Mouse (Mus musculus) duodenum, adult 2 months (tissue): Measurements from ENCODE around the gene Atxn3. TPM values are rescaled to one million over a fixed set of nuclear protein-coding genes. Genes with fewer than 3 reads are reported as not detected.

Experiments used
- polyA plus RNA-seq: library from polyadenylated mRNA; depleted of rRNA; stranded (reverse); fragments of >200 nt; gene quantifications from 2 replicates; pipeline ENCODE4 v1.2.3, GENCODE M21; 2012; ENCODE audit warnings: low replicate concordance; rRNA removed

The Atxn3 gene
- polyA plus RNA-seq, result 0.45 and 0.58 TPM in 2 replicates

DNA sequence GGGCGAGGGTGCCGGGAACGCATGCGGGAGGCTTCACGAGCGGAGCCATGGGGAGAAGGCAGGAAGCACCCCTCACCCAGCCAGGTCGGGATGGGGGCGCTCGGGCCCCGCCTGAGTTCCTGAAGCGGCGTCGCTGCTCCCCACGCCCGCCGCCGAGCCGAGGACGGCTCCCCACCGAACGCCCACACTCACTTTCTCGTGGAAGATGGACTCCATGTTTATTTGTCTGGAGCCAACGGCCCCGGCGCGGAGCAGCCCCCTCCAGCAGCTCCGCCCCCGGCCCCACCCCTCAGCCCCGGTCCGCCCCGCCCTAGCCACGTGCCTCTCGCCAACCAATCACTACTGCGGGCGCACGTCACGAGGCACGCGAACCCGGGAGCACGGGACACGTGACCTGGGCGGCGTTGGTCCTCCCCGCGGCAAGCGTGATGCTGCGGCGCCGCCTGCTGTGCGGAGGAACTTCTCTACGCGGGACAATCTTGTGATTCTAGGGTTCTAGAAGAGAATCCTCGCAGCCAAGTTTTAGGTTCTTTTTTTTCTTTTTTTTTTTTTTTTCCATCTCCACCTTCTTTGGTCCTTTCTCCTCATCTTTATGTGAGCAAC is at the start of gene Atxn3:
Gene Atxn3 (minus strand): TSS at position 305 of the 603 bp plus-strand sequence.

DNA sequence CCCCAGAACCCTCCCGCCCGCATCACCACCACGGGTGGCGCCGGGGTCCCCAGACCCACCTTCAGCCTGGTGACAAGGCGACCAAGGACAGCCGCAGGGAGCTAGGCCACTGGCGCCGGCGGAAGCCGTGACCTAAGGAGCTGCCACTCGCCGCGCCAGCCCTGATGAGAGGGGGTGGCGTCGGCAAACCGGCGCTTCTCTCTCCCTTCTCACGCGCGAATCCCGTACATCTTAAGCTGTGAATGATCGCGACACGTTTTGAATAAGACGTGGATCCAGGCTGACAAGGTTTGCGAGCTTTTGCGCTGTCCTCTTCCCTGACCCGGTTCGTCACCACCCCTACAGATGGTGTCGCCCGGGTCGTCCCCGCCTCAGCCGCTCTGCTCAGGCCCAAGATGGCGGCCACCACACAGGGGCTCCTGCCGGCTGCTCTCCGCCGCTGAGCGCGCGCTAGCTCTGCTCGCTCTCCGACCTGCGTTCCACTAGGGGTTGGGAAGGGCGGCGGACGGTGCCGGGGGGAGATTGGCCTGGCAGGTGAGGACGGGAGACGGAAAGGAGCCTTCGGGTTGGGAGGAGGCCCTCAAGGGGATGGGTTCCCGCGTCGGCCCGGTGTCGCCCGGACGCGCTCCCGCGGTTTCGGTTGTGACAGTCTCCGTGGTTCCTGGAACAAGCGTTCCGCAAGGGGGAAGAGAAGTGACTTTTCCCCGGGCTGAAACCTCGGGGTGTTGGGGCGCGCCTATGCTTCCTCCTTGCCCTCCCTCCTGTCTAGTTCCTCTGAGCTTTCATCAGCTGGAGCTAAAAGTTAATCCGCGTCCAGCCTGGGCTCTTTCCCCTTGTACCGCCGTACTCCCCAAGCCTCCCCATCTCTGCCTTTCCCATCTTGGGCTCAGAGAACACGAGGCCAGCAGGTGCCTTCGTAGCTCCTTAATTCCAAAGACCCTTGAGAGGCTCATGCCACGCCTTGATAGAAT is 17.8 kb upstream of the Atxn3 start, which contains the start of gene Cpsf2:
Gene Cpsf2 (plus strand): TSS at position 388 of the 971 bp plus-strand sequence.

DNA sequence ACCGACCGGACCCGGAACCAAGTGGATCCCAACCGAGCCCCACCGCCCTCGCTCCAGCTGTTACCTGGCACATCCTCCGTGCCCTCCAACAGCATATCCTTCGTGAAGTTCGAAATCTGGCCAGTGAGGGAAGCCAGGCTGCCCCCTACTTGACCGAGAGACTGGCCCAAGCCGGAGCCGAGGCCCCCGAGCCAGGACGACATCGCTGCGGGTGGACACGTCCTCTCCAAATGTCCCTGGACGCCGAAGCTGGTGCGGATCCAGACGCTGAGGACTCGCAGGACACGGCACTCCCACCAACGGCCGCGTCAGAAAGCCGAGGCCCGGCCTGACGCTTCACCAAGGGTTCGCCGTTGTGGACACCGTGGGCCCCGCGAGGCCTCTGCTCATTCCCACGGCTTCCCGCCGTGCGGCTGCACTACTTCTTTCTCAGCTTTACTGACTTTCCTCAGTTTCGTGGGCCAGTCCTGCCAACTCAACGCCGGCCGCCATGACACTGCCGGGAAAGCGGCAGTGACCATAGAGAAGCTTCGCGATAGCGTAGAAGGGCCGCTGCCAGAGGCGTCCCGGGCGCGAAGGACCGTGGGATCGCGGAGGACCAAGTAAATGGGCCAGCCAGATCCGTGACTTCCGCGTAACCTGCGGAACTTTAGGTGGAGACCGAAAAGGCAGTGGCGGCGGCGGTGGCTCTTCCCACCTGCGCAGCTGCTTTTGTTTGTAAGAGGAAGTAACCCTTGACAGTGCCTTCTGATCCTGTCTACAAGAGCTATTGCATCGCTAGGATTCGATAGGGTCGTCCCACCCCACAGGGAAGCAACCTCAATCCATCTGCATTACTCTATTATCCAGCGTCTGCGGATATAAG is 45.2 kb downstream of the Atxn3 start, which contains the start of gene Trip11:
Gene Trip11 (minus strand): TSS at position 642 of the 865 bp plus-strand sequence.

Other genes starting within 250 kb of the Atxn3 start
- gene Tc2n, start 239.7 kb downstream of the Atxn3 start, polyA plus RNA-seq, result 0.14 and 0.25 TPM in 2 replicates
- 13.7 and 18.6 TPM in 2 replicates for gene Fbln5, start 139.2 kb downstream of the Atxn3 start, polyA plus RNA-seq
- 0.83 and 1.8 TPM in 2 replicates for gene Trip11, start 45.0 kb downstream of the Atxn3 start, polyA plus RNA-seq
- 0.40 and 1.3 TPM in 2 replicates for gene Cpsf2, start 17.7 kb upstream of the Atxn3 start, polyA plus RNA-seq
- gene Slc24a4, start 170.5 kb upstream of the Atxn3 start, polyA plus RNA-seq, result 0.08 TPM in 1 of 2 replicates, not detected in the other